Comparison of ENCODE assay signal across 8 mouse cellular contexts in the genomic region with DNA sequence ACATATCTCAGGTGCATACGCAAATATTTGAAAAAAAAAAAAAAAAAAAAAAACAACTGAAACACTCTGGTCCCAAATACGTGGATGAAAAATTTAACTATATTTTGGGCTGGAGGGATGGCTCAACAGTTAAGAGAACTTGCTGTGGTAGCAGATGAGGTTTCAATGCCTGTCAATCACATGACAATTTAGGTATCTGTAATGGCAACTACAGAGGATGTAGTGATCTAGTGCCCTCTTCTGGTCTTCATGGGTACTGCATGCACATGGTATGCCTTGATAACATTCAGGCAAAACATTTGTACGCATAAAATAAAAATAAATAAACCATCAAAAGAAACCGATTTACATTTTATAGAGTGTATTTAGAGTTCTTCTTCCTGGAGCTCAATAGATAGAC. TPM values are rescaled to one million over a fixed set of nuclear protein-coding genes. Genes with fewer than 3 reads are reported as not detected.
DNase-seq lines count a peak whose midpoint lies in the region.

No protein-coding gene starts in this region.

- peak; percentile 61 to 71 for DNase-seq in cerebellum, postnatal 10 days
- DNase-seq in cerebellum, adult 11 months = no peak
- peak; percentile 34 to 35 for DNase-seq in left cerebral cortex, postnatal 14 days (ENCODE audit: low spot score in 2 of 2)
- DNase-seq in left cerebral cortex, adult 8-10 months (ENCODE audit: low spot score in 2 of 2) = no peak
- DNase-seq in adipocyte (ENCODE audit: low spot score) = peak; percentile 24
- DNase-seq in heart, postnatal 4 days = peak; percentile 67
- peak; percentile 65 for DNase-seq in lung, postnatal 10 days
- DNase-seq in thymus, postnatal 36 days = peak; percentile 14 to 37

- intact Hi-C loops in left cerebral cortex, postnatal 14 days (cut with DNase I) = no loop called here

RNA-seq across cellular contexts. Expression of a gene that starts 43.9 kb away (rescaled TPM):
- total RNA-seq in left cerebral cortex, postnatal 14 days (2021) = 10 to 100 TPM; 14.2 to 15.8 TPM
- total RNA-seq in left cerebral cortex, adult 8-10 months (2022) = 10 to 100 TPM; 13.4 to 23.7 (median 17.0) TPM
- 1 to 10 TPM; 9.1 to 9.8 TPM for total RNA-seq in heart, postnatal 4 days (2021)

Comparison
In these comparisons a context has a peak if more than half of its experiments do, and no peak if none do; other contexts are left out.
1. DNase-seq: peak in cerebellum, postnatal 10 days (2 of 2), left cerebral cortex, postnatal 14 days (2 of 2), adipocyte (single experiment), heart, postnatal 4 days (single experiment), lung, postnatal 10 days (single experiment) and thymus, postnatal 36 days (2 of 2); none in cerebellum, adult 11 months (single experiment) and left cerebral cortex, adult 8-10 months (0 of 2).